Mouse (Mus musculus): ENCODE results near the gene Slc6a6. TPM values are rescaled to one million over a fixed set of nuclear protein-coding genes. Genes with fewer than 3 reads are reported as not detected.
A peak's percentile ranks its signal among the peaks of the same experiment; 100 is the strongest.

Slc6a6 gene
- polyA plus RNA-seq, 1 experiment from 2014 or later: 51.7 TPM

DNA sequence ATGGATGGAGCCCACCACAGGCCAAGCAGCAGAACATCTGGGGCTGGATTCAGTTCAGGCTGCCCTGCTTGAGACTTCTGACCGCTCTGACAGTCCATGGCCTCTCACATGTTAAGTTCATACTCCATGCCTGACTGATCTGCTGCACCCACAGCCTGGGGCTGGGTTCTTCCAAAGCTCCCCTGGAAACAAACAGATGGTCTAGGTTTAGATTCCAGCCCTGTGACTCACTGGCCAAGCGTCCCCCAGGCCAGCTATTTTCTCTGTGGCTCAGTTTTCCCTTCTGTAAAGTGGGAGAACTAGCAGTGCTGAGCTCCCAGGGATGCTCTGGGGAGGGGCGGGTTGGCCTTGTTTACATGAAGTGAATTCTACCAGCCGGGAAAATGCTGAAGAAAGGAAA lies 2.0 kb upstream of the Slc6a6 start:
- H3K27ac ChIP-seq (ENCODE audit: low read length): no peak overlapping the region
- no peaks in the 10 kb centered on the region for H3K9me3 ChIP-seq (ENCODE audit: control insufficient read depth, low read length)
- no peak overlapping the region for H3K9ac ChIP-seq (ENCODE audit: low read length)
- H3K4me1 ChIP-seq (replicated peaks; ENCODE audit: control insufficient read depth, insufficient read depth, low read length): peaks cover 28% of the 10 kb centered on the region
- no peak overlapping the region for H3K4me3 ChIP-seq (ENCODE audit: low read length)
- no peak for ATAC-seq (ENCODE audit: low read depth)
- H3K4me2 ChIP-seq (ENCODE audit: low read depth, low read length): no peak overlapping the region
- 74% methylated on average over 4 of the region's 4 CpGs for WGBS
- H3K27me3 ChIP-seq (ENCODE audit: control insufficient read depth, insufficient read depth, low read depth, low read length): no peaks in the 10 kb centered on the region
- H3K36me3 ChIP-seq (ENCODE audit: control insufficient read depth, insufficient read depth, low read length): no peaks in the 10 kb centered on the region

DNA sequence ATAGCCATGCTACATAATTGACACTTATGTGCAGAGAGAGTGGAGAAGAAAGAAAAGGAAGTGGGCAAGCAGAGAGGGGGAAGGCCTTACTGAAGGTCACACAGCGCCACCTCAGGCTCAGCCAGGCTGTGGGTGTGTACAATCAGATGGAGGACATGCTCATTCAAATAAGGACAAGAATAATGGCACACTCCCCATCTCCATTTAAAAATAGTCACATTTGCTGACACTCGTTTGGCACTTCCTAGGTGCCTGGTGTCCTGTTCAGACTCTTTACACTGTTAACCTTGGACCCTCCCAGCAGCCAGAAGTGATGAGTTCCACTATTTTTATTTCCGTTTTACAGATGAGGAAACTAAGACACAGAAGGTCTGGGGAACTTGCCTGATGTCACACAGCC lies 732 bp upstream of the Slc6a6 start:
- ATAC-seq (ENCODE audit: low read depth): peak; percentile 1; the same call in 1 of the 2 replicates

GRCm38 (mm10) chr6:91684474-91684829 lies 599 bp downstream of the Slc6a6 start:
- WGBS: 2% methylated on average over 11 of the region's 13 CpGs
- Histone ChIP-seq H3K9me3 (ENCODE audit: control insufficient read depth, low read length) (no peaks in the 10 kb centered on the region), H3K4me1 (replicated peaks; ENCODE audit: control insufficient read depth, insufficient read depth, low read length) (peaks cover 35% of the 10 kb centered on the region), H3K27me3 (ENCODE audit: control insufficient read depth, insufficient read depth, low read depth, low read length) (no peaks in the 10 kb centered on the region), H3K4me2 (ENCODE audit: low read depth, low read length) (peak overlapping the region; percentile 92), H3K4me3 (ENCODE audit: low read length) (peak overlapping the region; percentile 90), H3K27ac (ENCODE audit: low read length) (peak overlapping the region; percentile 85), H3K36me3 (ENCODE audit: control insufficient read depth, insufficient read depth, low read length) (no peaks in the 10 kb centered on the region), H3K9ac (ENCODE audit: low read length) (peak overlapping the region; percentile 92)
- ATAC-seq (ENCODE audit: low read depth): peak; percentile 37

More for the DNA sequence above, 732 bp upstream of the Slc6a6 start:
- Histone ChIP-seq H3K27me3 (ENCODE audit: control insufficient read depth, insufficient read depth, low read depth, low read length) (no peaks in the 10 kb centered on the region), H3K4me1 (replicated peaks; ENCODE audit: control insufficient read depth, insufficient read depth, low read length) (peaks cover 34% of the 10 kb centered on the region), H3K4me2 (ENCODE audit: low read depth, low read length) (peak overlapping the region; percentile 92; the same call in 1 of the 2 replicates), H3K9me3 (ENCODE audit: control insufficient read depth, low read length) (no peaks in the 10 kb centered on the region), H3K27ac (ENCODE audit: low read length) (peak overlapping the region; percentile 81), H3K4me3 (ENCODE audit: low read length) (peak overlapping the region; percentile 90), H3K9ac (ENCODE audit: low read length) (peak overlapping the region; percentile 92), H3K36me3 (ENCODE audit: control insufficient read depth, insufficient read depth, low read length) (no peaks in the 10 kb centered on the region)
- WGBS: 53% methylated on average over 3 of the region's 3 CpGs

- Histone ChIP-seq H3K4me2 (ENCODE audit: low read depth, low read length) (peak overlapping the region; percentile 92), H3K4me1 (replicated peaks; ENCODE audit: control insufficient read depth, insufficient read depth, low read length) (peaks cover 37% of the 10 kb centered on the region), H3K9me3 (ENCODE audit: control insufficient read depth, low read length) (no peaks in the 10 kb centered on the region), H3K9ac (ENCODE audit: low read length) (peak overlapping the region; percentile 92), H3K27ac (ENCODE audit: low read length) (peak overlapping the region; percentile 85), H3K36me3 (ENCODE audit: control insufficient read depth, insufficient read depth, low read length) (no peaks in the 10 kb centered on the region), H3K27me3 (ENCODE audit: control insufficient read depth, insufficient read depth, low read depth, low read length) (no peaks in the 10 kb centered on the region), H3K4me3 (ENCODE audit: low read length) (peak overlapping the region; percentile 90)
- 7% methylated on average over 17 of the region's 17 CpGs for WGBS
- ATAC-seq (ENCODE audit: low read depth): peak; percentile 37
Observed at GRCm38 (mm10) chr6:91684831-91685532, 1.1 kb downstream of the Slc6a6 start.

DNA sequence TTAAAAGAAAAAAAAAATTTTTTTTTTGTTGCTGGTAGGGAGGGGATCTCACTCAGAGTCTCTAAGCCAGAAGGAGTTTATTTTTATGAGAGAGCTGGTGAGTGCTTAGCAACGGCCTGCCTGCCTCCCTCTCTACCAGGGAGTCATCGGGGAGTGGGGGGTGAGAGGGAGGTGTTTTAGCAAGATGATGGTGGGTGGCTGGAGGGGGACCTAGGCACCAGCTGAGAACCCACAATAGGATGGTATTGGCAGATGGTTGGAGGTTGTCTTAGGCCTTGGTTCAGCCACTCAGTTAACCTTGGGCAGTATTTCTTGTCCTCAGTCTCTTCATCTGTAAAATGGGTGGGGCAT lies 1.7 kb downstream of the Slc6a6 start:
- no peak for ATAC-seq (ENCODE audit: low read depth)
- Histone ChIP-seq H3K4me3 (ENCODE audit: low read length) (peak overlapping the region; percentile 90), H3K9me3 (ENCODE audit: control insufficient read depth, low read length) (no peaks in the 10 kb centered on the region), H3K27me3 (ENCODE audit: control insufficient read depth, insufficient read depth, low read depth, low read length) (no peaks in the 10 kb centered on the region), H3K36me3 (ENCODE audit: control insufficient read depth, insufficient read depth, low read length) (no peaks in the 10 kb centered on the region), H3K4me2 (ENCODE audit: low read depth, low read length) (peak overlapping the region; percentile 92), H3K4me1 (replicated peaks; ENCODE audit: control insufficient read depth, insufficient read depth, low read length) (peaks cover 39% of the 10 kb centered on the region), H3K27ac (ENCODE audit: low read length) (no peak overlapping the region), H3K9ac (ENCODE audit: low read length) (peak overlapping the region; percentile 92; the same call in 1 of the 2 replicates)
- 9% methylated on average over 2 of the region's 2 CpGs for WGBS

DNA sequence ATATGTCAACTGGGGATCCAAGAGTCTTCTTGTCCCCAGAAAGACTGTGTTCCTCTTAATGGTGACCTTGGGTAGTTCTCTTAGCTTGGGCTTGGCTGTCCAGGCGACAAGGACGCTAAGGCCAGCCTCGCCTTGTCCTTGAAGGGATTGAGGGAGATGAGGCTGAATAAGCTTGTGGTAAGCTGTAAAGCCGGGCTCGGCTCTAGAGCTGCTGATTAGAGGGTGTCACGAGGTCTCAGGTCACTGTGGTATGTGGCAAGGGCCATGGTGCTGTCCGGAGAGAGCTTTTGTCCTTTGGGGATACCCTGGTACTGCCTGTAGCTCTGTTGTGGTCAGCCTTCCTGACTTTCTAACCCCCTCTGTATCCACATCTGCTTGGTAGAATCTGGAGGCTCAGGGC lies 2.0 kb downstream of the Slc6a6 start:
- H3K36me3 ChIP-seq (ENCODE audit: control insufficient read depth, insufficient read depth, low read length): no peaks in the 10 kb centered on the region
- no peaks in the 10 kb centered on the region for H3K9me3 ChIP-seq (ENCODE audit: control insufficient read depth, low read length)
- 65% methylated on average over 7 of the region's 7 CpGs for WGBS
- H3K4me3 ChIP-seq (ENCODE audit: low read length): peak overlapping the region; percentile 90
- H3K27ac ChIP-seq (ENCODE audit: low read length): no peak overlapping the region
- H3K9ac ChIP-seq (ENCODE audit: low read length): no peak overlapping the region
- no peaks in the 10 kb centered on the region for H3K27me3 ChIP-seq (ENCODE audit: control insufficient read depth, insufficient read depth, low read depth, low read length)
- no peak for ATAC-seq (ENCODE audit: low read depth)
- H3K4me2 ChIP-seq (ENCODE audit: low read depth, low read length): peak overlapping the region; percentile 92
- peaks cover 42% of the 10 kb centered on the region for H3K4me1 ChIP-seq (replicated peaks; ENCODE audit: control insufficient read depth, insufficient read depth, low read length)

GRCm38 (mm10) chr6:91686597-91686996 lies 2.7 kb downstream of the Slc6a6 start:
- Histone ChIP-seq H3K27ac (ENCODE audit: low read length) (no peak overlapping the region), H3K4me3 (ENCODE audit: low read length) (no peak overlapping the region; the same call in 1 of the 2 replicates)
- no peak for ATAC-seq (ENCODE audit: low read depth)

DNA sequence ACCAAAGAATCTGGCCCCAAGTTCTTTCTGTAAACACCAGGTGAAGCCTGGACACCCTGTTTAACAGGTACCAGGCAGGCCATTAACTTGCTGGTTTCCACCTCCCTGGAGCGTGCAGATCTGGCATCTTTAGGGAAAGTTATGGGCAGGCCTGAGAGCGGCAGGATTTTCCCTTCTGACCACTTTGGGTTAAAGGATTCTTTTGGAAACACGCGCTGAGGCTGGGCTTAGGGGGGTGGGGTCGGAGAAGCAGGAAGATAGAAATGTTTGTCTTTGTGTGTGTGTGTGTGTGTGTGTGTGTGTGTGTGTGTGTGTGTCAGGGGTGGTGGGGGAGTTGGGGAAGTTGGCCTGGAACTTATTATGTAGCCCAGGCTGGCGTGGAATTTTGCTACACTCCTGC lies 4.2 kb downstream of the Slc6a6 start:
- Histone ChIP-seq H3K4me1 (replicated peaks; ENCODE audit: control insufficient read depth, insufficient read depth, low read length) (peaks cover 44% of the 10 kb centered on the region), H3K9ac (ENCODE audit: low read length) (0 out of 2 replicates have a peak overlapping the region, but pooled peaks have one; percentile 7), H3K27me3 (ENCODE audit: control insufficient read depth, insufficient read depth, low read depth, low read length) (no peaks in the 10 kb centered on the region), H3K4me2 (ENCODE audit: low read depth, low read length) (0 out of 2 replicates have a peak overlapping the region, but pooled peaks have one; percentile 1), H3K36me3 (ENCODE audit: control insufficient read depth, insufficient read depth, low read length) (peaks cover 7% of the 10 kb centered on the region), H3K27ac (ENCODE audit: low read length) (no peak overlapping the region), H3K4me3 (ENCODE audit: low read length) (no peak overlapping the region), H3K9me3 (ENCODE audit: control insufficient read depth, low read length) (no peaks in the 10 kb centered on the region)
- WGBS: 45% methylated on average over 6 of the region's 6 CpGs
- no peak for ATAC-seq (ENCODE audit: low read depth)

More at GRCm38 (mm10) chr6:91686597-91686996, 2.7 kb downstream of the Slc6a6 start:
- H3K9ac ChIP-seq (ENCODE audit: low read length): no peak overlapping the region; the same call in 1 of the 2 replicates
- 12% methylated on average over 4 of the region's 4 CpGs for WGBS
- H3K9me3 ChIP-seq (ENCODE audit: control insufficient read depth, low read length): no peaks in the 10 kb centered on the region
- H3K4me1 ChIP-seq (replicated peaks; ENCODE audit: control insufficient read depth, insufficient read depth, low read length): peaks cover 44% of the 10 kb centered on the region
- H3K36me3 ChIP-seq (ENCODE audit: control insufficient read depth, insufficient read depth, low read length): no peaks in the 10 kb centered on the region; the same call in 1 of the 2 replicates
- H3K4me2 ChIP-seq (ENCODE audit: low read depth, low read length): peak overlapping the region; percentile 92; the same call in 1 of the 2 replicates
- H3K27me3 ChIP-seq (ENCODE audit: control insufficient read depth, insufficient read depth, low read depth, low read length): no peaks in the 10 kb centered on the region

DNA sequence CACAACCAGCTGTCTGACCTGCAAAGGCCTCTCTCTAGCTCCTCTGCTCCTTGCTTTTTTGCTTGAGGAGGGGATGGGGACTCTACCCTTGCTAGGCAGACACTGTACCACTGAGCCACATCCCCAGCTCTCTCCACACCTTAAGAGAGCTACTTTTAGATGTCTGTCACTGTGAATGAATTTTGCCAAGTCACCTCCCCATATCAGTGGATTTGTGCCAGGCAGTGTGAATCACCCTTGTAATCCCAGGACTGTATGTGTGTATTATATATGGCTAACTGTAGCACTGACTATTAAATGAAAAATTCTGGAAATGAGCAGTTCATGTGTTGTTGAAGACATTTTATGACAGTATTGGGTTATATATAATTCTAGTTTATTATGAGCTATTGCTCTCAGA lies 5.4 kb downstream of the Slc6a6 start:
- Histone ChIP-seq H3K9me3 (ENCODE audit: control insufficient read depth, low read length) (no peaks in the 10 kb centered on the region), H3K9ac (ENCODE audit: low read length) (no peak overlapping the region), H3K4me2 (ENCODE audit: low read depth, low read length) (no peak overlapping the region), H3K36me3 (ENCODE audit: control insufficient read depth, insufficient read depth, low read length) (peaks cover 7% of the 10 kb centered on the region), H3K4me1 (replicated peaks; ENCODE audit: control insufficient read depth, insufficient read depth, low read length) (peaks cover 40% of the 10 kb centered on the region), H3K27me3 (ENCODE audit: control insufficient read depth, insufficient read depth, low read depth, low read length) (no peaks in the 10 kb centered on the region), H3K27ac (ENCODE audit: low read length) (no peak overlapping the region), H3K4me3 (ENCODE audit: low read length) (no peak overlapping the region)
- no peak for ATAC-seq (ENCODE audit: low read depth)
